Mouse (Mus musculus): Measurements from ENCODE around the gene Hdac10. TPM values are rescaled to one million over a fixed set of nuclear protein-coding genes. Genes with fewer than 3 reads are reported as not detected.

The Hdac10 gene
- total RNA-seq, 1 experiment from 2014 or later = 58.4 TPM

DNA sequence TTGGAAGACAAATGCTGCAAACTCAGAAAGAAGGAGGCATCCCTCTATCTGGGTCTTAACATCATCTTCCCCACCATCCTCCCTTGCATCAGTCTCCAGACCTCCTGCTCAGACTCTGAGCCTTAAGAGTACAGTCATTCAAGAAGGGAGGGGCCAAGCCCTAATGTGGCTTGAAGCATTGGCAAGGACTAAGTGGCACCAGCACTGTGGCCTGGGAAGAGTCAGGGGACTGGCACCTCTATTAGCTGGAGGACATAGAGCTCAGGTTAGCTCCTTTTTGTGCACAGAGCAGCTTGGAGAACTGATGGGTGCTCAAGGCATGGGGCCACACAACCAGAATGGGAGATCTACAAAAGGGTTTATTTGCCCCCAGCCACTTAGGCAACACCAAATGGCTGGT is 1.7 kb upstream of the Hdac10 start:
- ATAC-seq (ENCODE audit: extremely low read depth, insufficient number of reproducible peaks, low FRiP score, poor library complexity, severe bottlenecking) = no peak

DNA sequence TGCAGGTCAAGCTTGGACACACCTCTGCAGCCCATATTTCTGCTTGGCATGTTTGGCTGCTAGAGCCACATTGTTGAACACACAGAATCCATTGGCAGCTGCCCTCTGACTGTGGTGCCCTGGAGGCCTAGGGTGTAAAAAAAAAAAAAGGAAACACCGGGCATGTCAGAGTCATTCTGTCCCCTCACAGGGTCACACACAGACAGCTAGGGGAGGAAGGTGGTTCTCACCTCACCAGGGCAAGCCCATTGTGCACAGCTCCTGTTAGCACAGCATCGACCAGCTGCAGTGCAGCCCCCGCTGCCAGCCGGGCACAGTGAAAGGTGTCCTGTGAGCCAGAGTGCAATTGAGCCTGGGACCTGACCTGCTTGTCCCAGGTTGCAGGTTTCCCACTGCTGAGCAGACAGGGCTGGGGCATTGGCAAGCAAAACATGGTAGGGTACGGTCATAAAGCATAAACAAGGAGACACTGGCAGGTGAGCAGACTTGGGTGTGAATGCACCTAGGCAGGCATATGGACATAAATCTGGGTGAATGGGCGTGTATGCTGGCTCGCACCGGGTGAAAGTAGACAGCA is 1.0 kb downstream of the Hdac10 start:
- ATAC-seq (ENCODE audit: extremely low read depth, insufficient number of reproducible peaks, low FRiP score, poor library complexity, severe bottlenecking) = no peak

DNA sequence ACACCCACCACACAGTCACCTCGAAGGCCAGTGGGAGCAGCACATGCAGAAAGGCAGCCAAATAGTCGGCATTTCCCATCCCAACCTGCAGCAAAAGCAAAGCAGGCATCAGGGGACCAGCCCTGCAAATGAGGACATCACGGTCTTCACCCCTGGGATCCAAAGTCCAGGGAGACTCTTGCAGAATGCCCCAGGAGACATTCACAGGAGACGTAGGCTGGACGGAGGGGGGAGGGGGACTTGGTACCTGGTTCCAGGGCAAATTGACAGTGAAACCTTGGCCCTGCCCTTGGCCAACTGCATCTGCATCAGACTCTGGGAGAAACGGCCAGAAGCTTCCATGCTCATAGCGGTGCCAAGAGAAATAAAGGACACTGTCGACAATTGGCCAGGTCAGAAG is 1.9 kb downstream of the Hdac10 start:
- no peak for ATAC-seq (ENCODE audit: extremely low read depth, insufficient number of reproducible peaks, low FRiP score, poor library complexity, severe bottlenecking)

DNA sequence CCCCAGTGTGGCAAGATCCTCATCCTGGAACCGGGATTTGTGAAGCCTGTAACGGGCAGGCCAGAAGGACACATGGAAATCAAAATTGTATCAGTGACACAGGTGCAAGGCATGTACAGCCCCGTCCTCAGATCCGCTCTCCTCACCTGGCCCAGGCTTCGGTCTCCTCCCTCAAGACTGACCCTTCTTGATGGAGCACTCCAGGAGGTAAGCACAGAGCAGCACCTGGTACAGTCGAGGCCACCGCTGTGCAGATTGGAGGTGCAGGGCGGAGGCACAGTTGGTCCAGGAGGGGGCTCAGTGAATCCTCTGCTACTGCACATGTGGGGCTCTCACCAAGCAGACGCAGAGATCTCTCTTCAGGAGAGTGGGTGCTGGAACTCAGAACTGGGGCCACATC is 3.1 kb downstream of the Hdac10 start:
- ATAC-seq (ENCODE audit: extremely low read depth, insufficient number of reproducible peaks, low FRiP score, poor library complexity, severe bottlenecking) = no peak

DNA sequence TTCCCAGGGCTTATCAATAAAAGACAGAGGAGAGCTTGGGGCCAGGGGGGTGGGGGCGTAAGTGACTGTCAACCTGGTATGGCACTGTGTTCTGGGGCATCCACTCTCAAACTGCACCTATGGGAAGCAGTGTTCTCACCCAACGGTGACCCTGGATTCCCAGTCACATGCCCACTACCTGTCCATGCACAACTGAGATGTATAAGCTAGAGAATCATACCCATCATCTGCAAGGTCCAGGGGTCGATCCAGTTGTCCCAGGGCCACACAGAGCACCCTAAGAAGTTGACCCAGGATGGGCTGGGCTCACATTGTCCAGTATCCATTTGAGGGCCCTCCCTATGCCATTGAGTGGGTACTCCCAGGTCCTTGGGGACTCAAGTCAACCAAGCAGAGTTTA is 4.2 kb downstream of the Hdac10 start:
- ATAC-seq (ENCODE audit: extremely low read depth, insufficient number of reproducible peaks, low FRiP score, poor library complexity, severe bottlenecking) = no peak

DNA sequence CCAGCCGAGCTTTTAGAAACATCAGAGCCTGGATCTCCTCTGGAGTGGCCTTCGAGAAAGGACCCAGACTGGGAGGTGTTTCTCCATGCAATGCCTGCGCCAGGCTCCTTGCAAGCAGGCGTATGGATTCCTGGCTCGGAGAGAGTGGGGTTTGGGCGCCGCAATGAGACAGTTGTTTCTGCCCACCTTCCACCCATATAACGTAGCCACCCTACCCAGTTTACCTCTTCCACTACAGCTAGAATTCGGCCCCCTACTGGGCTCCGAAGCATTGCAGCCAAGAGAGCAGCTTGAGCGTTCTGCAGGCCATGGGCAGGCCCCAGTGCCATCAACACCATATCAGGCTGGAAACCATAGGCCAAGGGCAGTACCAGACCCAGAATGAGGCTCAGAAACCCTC is 4.9 kb downstream of the Hdac10 start:
- no peak for ATAC-seq (ENCODE audit: extremely low read depth, insufficient number of reproducible peaks, low FRiP score, poor library complexity, severe bottlenecking)

DNA sequence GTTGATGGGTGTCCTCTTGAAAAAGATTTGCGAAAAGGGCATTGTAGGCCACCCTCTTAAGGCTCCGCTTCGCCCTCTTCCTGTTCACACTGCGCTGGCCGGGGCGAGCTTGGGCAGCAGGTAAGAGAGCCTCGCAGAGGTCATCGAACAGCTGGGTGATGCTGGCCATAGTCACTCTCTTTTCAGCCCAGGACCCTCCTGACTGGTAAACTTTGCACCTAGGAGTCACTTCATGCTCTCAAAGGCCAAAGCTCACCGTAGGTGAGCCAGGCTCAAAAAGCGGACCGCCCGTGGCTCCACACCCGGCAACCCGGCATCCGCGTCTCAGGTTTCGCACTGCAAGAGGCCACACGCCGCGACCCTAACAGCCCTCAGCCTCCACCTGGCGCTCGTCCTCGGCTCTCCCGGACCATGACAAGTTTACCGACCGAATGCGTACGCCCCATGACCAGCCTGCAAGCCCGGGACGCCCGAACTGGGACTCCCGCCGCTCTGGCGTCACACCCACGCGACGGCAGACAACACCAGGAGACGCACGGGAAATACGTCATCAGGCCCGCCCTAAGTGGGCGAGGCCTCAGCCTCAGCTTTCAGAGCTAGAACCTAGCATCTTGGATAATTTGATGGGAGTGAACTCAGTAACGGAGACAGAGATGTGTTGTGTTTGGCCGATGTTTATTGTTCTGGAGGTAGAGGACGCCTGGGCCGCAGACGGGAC is 5.7 kb downstream of the Hdac10 start, which contains the start of gene Tubgcp6:
Gene Tubgcp6, minus strand, starts transcription at position 464 of the 718 bp plus-strand sequence.
- ATAC-seq (ENCODE audit: extremely low read depth, insufficient number of reproducible peaks, low FRiP score, poor library complexity, severe bottlenecking) = peak; percentile 94

DNA sequence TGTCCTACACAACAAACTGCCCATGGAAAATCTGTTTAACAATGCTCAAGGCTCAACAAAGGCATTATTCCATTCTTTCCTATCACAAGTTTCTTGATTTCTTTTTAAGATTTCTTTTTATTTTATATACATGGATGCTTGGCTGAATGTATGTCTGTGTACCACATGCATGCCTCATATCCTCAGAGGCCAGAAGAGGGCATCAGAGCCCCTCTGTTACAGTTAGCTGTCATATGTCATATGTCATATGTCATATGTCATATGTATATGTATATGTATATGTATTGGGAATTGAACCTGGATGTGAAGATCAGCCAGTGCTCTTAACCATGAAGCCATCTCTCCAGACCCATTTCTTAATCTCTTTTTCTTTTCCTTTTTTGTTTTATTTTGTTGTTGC is 10.5 kb downstream of the Hdac10 start:
- peak; percentile 51; the same call in 1 of the 2 replicates for ATAC-seq (ENCODE audit: extremely low read depth, insufficient number of reproducible peaks, low FRiP score, poor library complexity, severe bottlenecking)

DNA sequence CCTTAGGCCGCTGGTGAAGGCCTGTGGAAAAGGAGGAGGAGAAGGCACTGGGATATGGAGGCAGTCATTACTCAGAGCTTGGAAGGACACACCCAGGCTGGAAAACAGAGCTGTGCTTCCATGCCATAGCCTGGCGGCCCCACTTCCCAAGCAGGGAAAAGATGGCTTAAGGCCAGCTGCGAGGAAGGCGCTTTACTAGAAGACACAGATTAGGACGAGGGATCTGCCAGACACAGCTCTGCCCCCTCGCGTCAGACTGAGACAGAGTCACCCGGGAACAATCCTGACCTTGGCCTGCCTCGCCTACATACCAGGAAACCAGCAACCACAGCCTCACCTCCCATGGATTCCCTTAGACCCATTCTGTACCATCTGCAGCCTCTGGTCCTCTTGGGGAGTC is 18.4 kb downstream of the Hdac10 start:
- no peak for ATAC-seq (ENCODE audit: extremely low read depth, insufficient number of reproducible peaks, low FRiP score, poor library complexity, severe bottlenecking)

DNA sequence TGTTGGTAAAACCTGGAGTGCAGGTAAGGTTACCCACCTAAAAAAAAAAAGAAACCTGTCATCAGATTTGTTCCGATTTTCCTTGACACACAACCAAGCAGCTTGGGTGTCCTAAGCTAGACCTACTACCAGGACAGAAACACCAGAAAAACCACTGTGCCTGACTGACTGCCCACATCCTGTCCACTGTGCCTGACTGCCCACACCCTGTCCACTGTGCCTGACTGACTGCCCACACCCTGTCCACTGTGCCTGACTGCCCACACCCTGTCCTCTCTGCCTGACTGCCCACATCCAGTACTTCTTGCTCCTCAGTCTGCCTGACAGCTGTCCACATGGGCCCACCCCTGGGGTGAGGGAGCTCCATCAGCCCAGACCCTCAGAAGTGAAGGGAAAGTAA is 21.5 kb downstream of the Hdac10 start:
- ATAC-seq (ENCODE audit: extremely low read depth, insufficient number of reproducible peaks, low FRiP score, poor library complexity, severe bottlenecking) = no peak

DNA sequence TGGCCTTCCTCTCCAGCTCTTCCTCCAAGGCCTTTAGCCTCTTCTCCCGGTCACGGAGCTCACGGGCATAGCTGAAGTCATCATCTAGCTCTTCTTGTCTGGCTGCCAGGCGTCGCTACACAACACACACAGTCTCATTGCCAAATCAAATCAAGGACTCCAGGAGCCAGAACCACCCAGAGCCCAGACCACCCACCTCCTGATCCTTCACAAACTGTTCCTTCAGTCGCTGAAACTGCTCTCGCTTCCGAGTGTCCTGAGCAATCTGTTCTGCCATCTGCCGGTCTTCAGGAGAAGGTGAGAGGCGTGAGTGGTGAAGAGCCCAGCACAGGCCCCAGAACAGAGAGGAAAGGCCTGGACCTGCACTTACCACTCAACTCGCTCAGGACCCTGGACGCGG is 22.4 kb downstream of the Hdac10 start:
- ATAC-seq (ENCODE audit: extremely low read depth, insufficient number of reproducible peaks, low FRiP score, poor library complexity, severe bottlenecking) = no peak

DNA sequence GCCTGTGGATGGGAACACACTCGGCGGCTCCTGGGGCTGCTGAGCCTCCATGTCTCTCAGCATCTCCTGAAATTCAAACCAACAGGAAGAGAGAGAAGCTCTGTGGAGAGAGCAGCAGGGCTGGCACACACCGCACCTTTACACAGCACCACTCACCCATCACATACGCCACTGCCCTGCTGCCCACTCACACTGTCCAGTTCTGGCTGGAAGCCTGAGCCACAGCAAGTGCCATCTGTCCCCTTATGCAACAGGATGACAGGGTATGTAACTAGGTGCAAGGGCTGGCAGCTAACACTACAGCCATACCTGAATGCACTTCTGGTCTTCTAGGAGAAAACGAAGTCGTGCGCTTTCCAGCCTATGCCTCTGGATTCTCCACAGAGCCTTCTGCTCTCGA is 24.1 kb downstream of the Hdac10 start:
- no peak for ATAC-seq (ENCODE audit: extremely low read depth, insufficient number of reproducible peaks, low FRiP score, poor library complexity, severe bottlenecking)

DNA sequence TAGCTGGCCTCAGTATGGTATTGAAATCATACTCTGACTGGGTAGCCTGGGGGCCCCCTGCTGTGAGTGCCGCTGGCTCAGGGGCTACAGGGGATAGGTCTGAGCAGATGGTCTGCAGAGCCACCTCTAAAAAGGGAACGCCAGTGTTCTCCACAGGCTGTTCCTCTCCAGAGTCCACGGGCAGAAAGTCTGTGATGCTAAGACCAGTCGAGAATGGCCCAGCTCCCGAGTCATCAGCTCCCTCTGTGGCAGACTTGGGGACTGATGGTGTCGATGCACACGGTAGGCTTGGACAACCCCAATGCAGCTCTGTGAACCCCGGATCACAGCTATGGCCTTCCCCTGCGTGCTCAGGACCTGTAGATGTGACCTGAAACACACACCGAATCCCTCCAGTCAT is 24.6 kb downstream of the Hdac10 start:
- no peak for ATAC-seq (ENCODE audit: extremely low read depth, insufficient number of reproducible peaks, low FRiP score, poor library complexity, severe bottlenecking)

DNA sequence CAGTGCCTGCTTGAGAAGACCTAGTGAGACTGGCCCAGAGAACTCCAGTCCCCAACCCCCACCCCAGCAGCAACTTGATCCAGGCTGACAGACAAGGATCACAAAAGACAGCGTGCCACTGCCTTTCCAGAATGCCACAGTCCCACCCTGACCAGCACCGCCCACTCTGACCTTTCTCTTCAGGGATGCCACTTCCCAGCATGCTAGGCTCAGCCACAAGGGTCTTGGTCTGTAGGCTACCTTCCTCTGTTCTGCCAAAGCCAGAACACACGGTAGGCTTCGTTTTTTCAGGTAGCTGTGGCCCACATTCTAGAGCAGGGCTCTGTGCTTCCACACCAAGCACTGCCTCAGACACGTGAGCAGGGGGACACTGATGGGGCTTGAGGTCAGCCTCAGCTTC is 25.9 kb downstream of the Hdac10 start:
- ATAC-seq (ENCODE audit: extremely low read depth, insufficient number of reproducible peaks, low FRiP score, poor library complexity, severe bottlenecking) = no peak

DNA sequence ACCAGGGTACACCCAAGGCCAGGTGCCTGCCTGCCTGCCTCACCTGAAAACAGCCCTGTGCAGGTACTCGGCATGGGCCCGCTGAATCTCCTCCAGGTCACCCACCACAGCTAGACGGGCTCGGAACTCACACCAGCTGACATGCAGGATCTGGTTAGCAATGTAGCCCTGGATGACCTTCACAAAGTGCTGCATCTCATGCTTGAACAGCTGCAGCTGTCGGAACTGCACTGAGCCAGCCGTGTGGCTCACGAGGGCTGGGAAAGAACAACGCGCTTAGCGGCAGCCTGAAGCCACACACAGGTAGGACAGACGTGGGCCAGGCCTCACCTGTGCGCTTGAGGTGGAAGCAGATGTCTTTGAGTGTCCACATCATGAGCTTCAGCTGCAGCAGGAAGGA is 27.7 kb downstream of the Hdac10 start:
- ATAC-seq (ENCODE audit: extremely low read depth, insufficient number of reproducible peaks, low FRiP score, poor library complexity, severe bottlenecking) = no peak

DNA sequence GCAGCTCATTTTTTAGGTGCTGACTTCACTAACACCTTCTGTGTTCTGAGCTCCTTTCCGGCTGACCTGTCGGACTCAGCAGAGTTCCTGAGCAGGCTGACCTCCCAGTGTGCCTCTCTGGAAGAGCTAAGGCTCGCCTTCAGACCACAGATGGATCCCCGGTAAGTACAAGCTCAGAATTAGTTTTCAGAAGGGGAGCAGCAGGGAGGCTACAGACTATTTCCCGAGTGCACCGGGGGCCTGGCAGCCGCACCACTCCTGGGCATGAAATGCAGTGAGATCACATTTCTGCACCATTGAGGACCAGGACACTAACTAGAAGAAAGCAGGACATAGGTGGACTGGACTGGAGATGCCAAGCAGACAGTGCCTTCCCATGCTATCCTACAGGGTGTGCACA is 29.9 kb downstream of the Hdac10 start:
- ATAC-seq (ENCODE audit: extremely low read depth, insufficient number of reproducible peaks, low FRiP score, poor library complexity, severe bottlenecking) = no peak

DNA sequence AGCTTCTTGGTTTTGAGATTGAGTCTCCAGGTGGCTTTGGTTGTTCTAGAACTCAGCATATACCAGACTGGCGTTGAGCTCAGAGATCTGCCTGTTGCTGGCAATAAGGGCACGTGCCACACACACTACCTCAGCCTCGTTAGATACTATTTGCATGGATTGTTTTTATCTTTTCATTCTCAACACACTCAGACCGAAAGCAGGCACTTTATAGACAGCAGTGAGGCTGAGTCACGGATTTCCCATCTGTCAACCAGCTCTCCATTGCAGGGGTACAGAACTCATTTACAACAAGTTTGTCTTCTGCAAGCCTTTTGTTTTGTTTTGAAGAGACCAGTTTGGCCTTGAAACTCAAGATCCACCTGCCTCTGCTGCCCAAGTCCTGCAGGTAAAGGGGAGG is 31.1 kb downstream of the Hdac10 start:
- no peak for ATAC-seq (ENCODE audit: extremely low read depth, insufficient number of reproducible peaks, low FRiP score, poor library complexity, severe bottlenecking)

DNA sequence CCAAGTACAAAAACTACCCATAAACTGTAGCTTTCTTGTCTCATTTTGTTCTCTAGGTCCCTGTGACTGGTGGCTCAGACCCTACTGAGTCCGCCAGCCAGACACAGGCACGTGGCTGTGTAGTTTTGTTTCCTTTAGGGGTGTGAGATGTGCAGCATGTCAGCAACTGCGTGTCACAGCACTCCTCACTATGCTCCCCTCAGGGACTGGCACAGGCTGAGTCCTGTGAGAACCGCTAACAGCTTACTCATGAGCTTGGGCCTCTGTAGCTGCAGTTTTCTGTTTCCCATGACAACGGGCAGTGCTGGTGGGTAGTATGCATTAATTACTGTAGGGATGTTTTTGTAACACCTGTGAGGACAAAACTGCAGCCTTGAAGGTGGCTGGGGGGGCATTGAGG is 36.3 kb downstream of the Hdac10 start:
- no peak for ATAC-seq (ENCODE audit: extremely low read depth, insufficient number of reproducible peaks, low FRiP score, poor library complexity, severe bottlenecking)

DNA sequence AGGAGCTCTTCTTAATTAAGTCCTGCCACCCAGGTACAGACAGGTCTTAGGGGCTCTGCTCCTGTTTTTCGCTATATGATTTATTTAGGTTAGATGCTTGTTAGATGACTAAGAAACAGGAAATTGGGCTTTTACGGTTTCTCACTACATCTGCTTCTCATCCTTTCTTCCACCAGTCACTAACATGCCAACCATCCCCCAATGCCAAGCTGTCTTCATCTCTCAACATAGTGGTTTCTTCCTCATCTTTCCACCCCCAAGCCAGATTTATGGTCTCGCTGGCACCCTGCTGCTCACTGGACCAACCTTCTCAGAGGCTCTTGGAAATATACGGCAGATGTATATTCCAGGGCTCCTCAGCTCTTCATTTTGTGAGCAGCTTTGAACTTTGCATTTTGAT is 37.8 kb downstream of the Hdac10 start:
- no peak for ATAC-seq (ENCODE audit: extremely low read depth, insufficient number of reproducible peaks, low FRiP score, poor library complexity, severe bottlenecking)

DNA sequence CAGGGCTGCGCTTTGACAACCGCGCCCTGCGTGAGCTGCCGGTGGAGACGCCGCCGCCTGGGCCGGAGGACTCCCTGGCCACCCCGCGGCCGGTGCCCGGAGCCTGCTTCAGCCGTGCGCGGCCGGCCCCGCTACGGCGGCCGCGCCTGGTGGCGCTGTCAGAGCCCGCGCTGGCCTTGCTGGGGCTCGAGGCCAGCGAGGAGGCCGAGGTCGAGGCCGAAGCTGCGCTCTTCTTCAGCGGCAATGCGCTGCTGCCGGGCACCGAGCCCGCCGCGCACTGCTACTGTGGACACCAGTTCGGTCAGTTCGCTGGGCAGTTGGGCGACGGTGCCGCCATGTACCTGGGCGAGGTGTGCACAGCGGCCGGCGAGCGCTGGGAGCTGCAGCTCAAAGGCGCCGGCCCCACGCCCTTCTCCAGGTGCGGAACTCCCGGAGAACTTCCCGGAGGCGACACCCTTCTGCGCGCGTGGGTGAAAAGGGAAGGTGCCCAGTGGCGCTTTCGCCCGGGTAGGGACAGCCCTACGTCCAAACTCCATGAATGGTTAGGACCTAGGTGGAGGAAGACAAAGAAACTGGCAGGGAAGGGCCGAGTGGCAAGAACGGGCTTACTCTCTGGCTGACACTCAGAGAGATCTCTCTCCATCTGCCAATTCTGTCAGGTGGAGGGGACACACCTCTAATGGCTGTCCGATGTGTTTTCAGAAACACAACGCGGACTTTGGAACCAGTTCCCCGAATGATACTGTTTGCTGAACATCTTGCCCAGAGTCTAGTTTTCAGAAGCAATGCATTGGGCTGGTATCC is 39.0 kb downstream of the Hdac10 start:
- ATAC-seq (ENCODE audit: extremely low read depth, insufficient number of reproducible peaks, low FRiP score, poor library complexity, severe bottlenecking) = no peak

All from neutrophil, adult 5-6 weeks (primary cell).